Mouse (Mus musculus) limb, embryonic 13.5 days (tissue): ENCODE data around the gene Acss2. TPM values are rescaled to one million over a fixed set of nuclear protein-coding genes. Genes with fewer than 3 reads are reported as not detected.
A peak's percentile ranks its signal among the peaks of the same experiment; 100 is the strongest.

ENCODE experiments used
- ATAC-seq: fragments of 200-750 bp; cut with Nextera tagmentation; 2 replicates; pipeline ENCODE4 v1.8.0; 2017; ENCODE audit warnings: low read depth, moderate number of reproducible peaks, moderate TSS enrichment; ENCODE audit not compliant: low FRiP score
- H3K27ac ChIP-seq: fragments of 300-500 bp; sonication (generic); 2 replicates; pipeline ENCODE4 v1.5.1; 2015; ENCODE audit warnings: inconsistent platforms, mild to moderate bottlenecking, moderate library complexity
- H3K27me3 ChIP-seq: fragments of 300-500 bp; sonication (generic); 2 replicates; pipeline ENCODE4 v1.6.1; 2015; ENCODE audit warnings: mild to moderate bottlenecking, inconsistent platforms
- H3K36me3 ChIP-seq: fragments of 300-500 bp; sonication (generic); 2 replicates; pipeline ENCODE4 v1.6.1; 2015; ENCODE audit warnings: inconsistent platforms, mild to moderate bottlenecking, moderate library complexity
- H3K4me1 ChIP-seq: fragments of 300-500 bp; sonication (generic); 2 replicates; pipeline ENCODE4 v1.6.1; 2015; ENCODE audit warnings: inconsistent platforms
- H3K4me2 ChIP-seq: fragments of 300-500 bp; sonication (generic); replicated peaks from 2 replicates; pipeline ENCODE4 v1.6.1; 2015; ENCODE audit warnings: inconsistent platforms, mild to moderate bottlenecking, moderate library complexity
- H3K4me3 ChIP-seq: fragments of 300-500 bp; sonication (generic); 2 replicates; pipeline ENCODE4 v1.5.1; 2015; ENCODE audit warnings: moderate library complexity, mild to moderate bottlenecking, inconsistent platforms
- H3K9ac ChIP-seq: fragments of 300-500 bp; sonication (generic); 2 replicates; pipeline ENCODE4 v1.6.1; 2015; ENCODE audit warnings: mild to moderate bottlenecking, inconsistent platforms
- H3K9me3 ChIP-seq: fragments of 300-500 bp; sonication (generic); 2 replicates; pipeline ENCODE4 v1.6.1; 2016; ENCODE audit warnings: inconsistent platforms
- WGBS: fragments of 180-500 bp; shearing (Covaris S2); methylation state at CpG from one replicate; pipeline ENCODE4 v1.1.7; 2015; 5-methylcytosine and 5-hydroxymethylcytosine counted together
- polyA plus RNA-seq: library from polyadenylated mRNA; unstranded; fragments of >200 nt; fragmentation: Nextera tagmentation; extraction: Ambion mirVana; gene quantifications from 2 replicates; pipeline ENCODE4 v1.2.1, GENCODE M21; 2015

Acss2 gene
- polyA plus RNA-seq, 1 experiment from 2014 or later = 13.2 TPM

GRCm38 (mm10) chr2:155582384-155582995, 64.7 kb downstream of the Acss2 start:
- Histone ChIP-seq H3K36me3 (peaks cover 3% of the 10 kb centered on the region; the same call in 1 of the 2 replicates), H3K9me3 (no peaks in the 10 kb centered on the region), H3K9ac (no peak overlapping the region), H3K4me1 (no peaks in the 10 kb centered on the region), H3K4me2 (no peak overlapping the region), H3K4me3 (no peak overlapping the region), H3K27ac (no peak overlapping the region), H3K27me3 (no peaks in the 10 kb centered on the region)
- WGBS = 69% methylated on average over 4 of the region's 4 CpGs
- no peak for ATAC-seq

- Histone ChIP-seq H3K27me3 (no peaks in the 10 kb centered on the region), H3K36me3 (peaks cover 3% of the 10 kb centered on the region; the same call in 1 of the 2 replicates), H3K4me2 (no peak overlapping the region), H3K9me3 (no peaks in the 10 kb centered on the region), H3K4me3 (no peak overlapping the region), H3K4me1 (no peaks in the 10 kb centered on the region), H3K9ac (no peak overlapping the region), H3K27ac (no peak overlapping the region)
- WGBS = 86% methylated on average over 5 of the region's 5 CpGs
- no peak for ATAC-seq
Measured at GRCm38 (mm10) chr2:155582996-155583395, 65.2 kb downstream of the Acss2 start.

GRCm38 (mm10) chr2:155583927-155584530, 66.3 kb downstream of the Acss2 start:
- 42% methylated on average over 5 of the region's 5 CpGs for WGBS
- H3K4me1 ChIP-seq = no peaks in the 10 kb centered on the region
- H3K27me3 ChIP-seq = no peaks in the 10 kb centered on the region
- H3K27ac ChIP-seq = no peak overlapping the region
- H3K36me3 ChIP-seq = no peaks in the 10 kb centered on the region
- H3K9me3 ChIP-seq = no peaks in the 10 kb centered on the region
- 0 out of 2 replicates have a peak, but pooled peaks have one; percentile 15 for ATAC-seq
- H3K4me2 ChIP-seq = no peak overlapping the region
- H3K9ac ChIP-seq = no peak overlapping the region
- no peak overlapping the region for H3K4me3 ChIP-seq

- H3K27me3 ChIP-seq = no peaks in the 10 kb centered on the region
- H3K9me3 ChIP-seq = no peaks in the 10 kb centered on the region
- no peaks in the 10 kb centered on the region for H3K4me1 ChIP-seq
- WGBS = 92% methylated on average over 9 of the region's 9 CpGs
- ATAC-seq = no peak
- no peak overlapping the region for H3K4me2 ChIP-seq
- no peak overlapping the region for H3K27ac ChIP-seq
- no peak overlapping the region for H3K4me3 ChIP-seq
- no peak overlapping the region for H3K9ac ChIP-seq
- no peaks in the 10 kb centered on the region for H3K36me3 ChIP-seq
Measured at GRCm38 (mm10) chr2:155585082-155585481, 67.3 kb downstream of the Acss2 start.

GRCm38 (mm10) chr2:155585486-155585885, 67.7 kb downstream of the Acss2 start:
- Histone ChIP-seq H3K9me3 (no peaks in the 10 kb centered on the region), H3K4me3 (no peak overlapping the region)
- WGBS = 73% methylated on average over 10 of the region's 10 CpGs

GRCm38 (mm10) chr2:155588136-155588535, 70.4 kb downstream of the Acss2 start:
- H3K9ac ChIP-seq = no peak overlapping the region

More at GRCm38 (mm10) chr2:155585486-155585885, 67.7 kb downstream of the Acss2 start:
- no peak for ATAC-seq
- Histone ChIP-seq H3K27me3 (no peaks in the 10 kb centered on the region), H3K27ac (no peak overlapping the region), H3K4me1 (no peaks in the 10 kb centered on the region), H3K4me2 (no peak overlapping the region), H3K9ac (no peak overlapping the region), H3K36me3 (no peaks in the 10 kb centered on the region)

GRCm38 (mm10) chr2:155589521-155589920, 71.8 kb downstream of the Acss2 start:
- H3K4me2 ChIP-seq = no peak overlapping the region
- H3K27me3 ChIP-seq = no peaks in the 10 kb centered on the region
- H3K4me3 ChIP-seq = no peak overlapping the region
- H3K9me3 ChIP-seq = no peaks in the 10 kb centered on the region
- no peak overlapping the region for H3K27ac ChIP-seq
- ATAC-seq = no peak
- no peak overlapping the region for H3K9ac ChIP-seq
- no peaks in the 10 kb centered on the region for H3K36me3 ChIP-seq
- 77% methylated on average over 6 of the region's 6 CpGs for WGBS
- peaks cover 14% of the 10 kb centered on the region for H3K4me1 ChIP-seq

More at GRCm38 (mm10) chr2:155588136-155588535, 70.4 kb downstream of the Acss2 start:
- H3K4me3 ChIP-seq = no peak overlapping the region
- WGBS = 75% methylated on average over 3 of the region's 3 CpGs
- H3K36me3 ChIP-seq = no peaks in the 10 kb centered on the region
- no peaks in the 10 kb centered on the region for H3K9me3 ChIP-seq
- H3K27me3 ChIP-seq = no peaks in the 10 kb centered on the region
- ATAC-seq = no peak
- H3K27ac ChIP-seq = no peak overlapping the region
- H3K4me1 ChIP-seq = peaks cover 13% of the 10 kb centered on the region
- no peak overlapping the region for H3K4me2 ChIP-seq

GRCm38 (mm10) chr2:155590876-155591275, 73.1 kb downstream of the Acss2 start:
- Histone ChIP-seq H3K4me3 (no peak overlapping the region), H3K9me3 (no peaks in the 10 kb centered on the region), H3K4me2 (no peak overlapping the region), H3K4me1 (peaks cover 14% of the 10 kb centered on the region), H3K27ac (no peak overlapping the region), H3K27me3 (0 out of 2 replicates have a peak, but pooled peaks cover 1% of the 10 kb centered on the region), H3K36me3 (no peaks in the 10 kb centered on the region), H3K9ac (0 out of 2 replicates have a peak overlapping the region, but pooled peaks have one; percentile 76)
- 88% methylated on average over 2 of the region's 2 CpGs for WGBS
- ATAC-seq = no peak

GRCm38 (mm10) chr2:155591676-155592075, 73.9 kb downstream of the Acss2 start:
- H3K4me3 ChIP-seq = peak overlapping the region; percentile 56
- peak overlapping the region; percentile 72 for H3K27ac ChIP-seq
- 6% methylated on average over 6 of the region's 6 CpGs for WGBS
- no peaks in the 10 kb centered on the region for H3K9me3 ChIP-seq
- ATAC-seq = no peak
- H3K27me3 ChIP-seq = 0 out of 2 replicates have a peak, but pooled peaks cover 4% of the 10 kb centered on the region
- H3K36me3 ChIP-seq = no peaks in the 10 kb centered on the region
- H3K9ac ChIP-seq = peak overlapping the region; percentile 76
- peaks cover 17% of the 10 kb centered on the region for H3K4me1 ChIP-seq
- H3K4me2 ChIP-seq = peak overlapping the region; percentile 74

GRCm38 (mm10) chr2:155592137-155592853, 74.5 kb downstream of the Acss2 start, which contains the start of gene Gss:
Gene Gss (minus strand): TSS chr2:155592810.
- under 1% methylated on average over 53 of the region's 53 CpGs for WGBS
- peaks cover 23% of the 10 kb centered on the region for H3K4me1 ChIP-seq
- H3K4me2 ChIP-seq = peak within 1 kb of the TSS; percentile 74
- H3K9me3 ChIP-seq = no peaks in the 10 kb centered on the region
- 0 out of 2 replicates have a peak, but pooled peaks cover 4% of the 10 kb centered on the region for H3K27me3 ChIP-seq
- peak within 1 kb of the TSS; percentile 56 for H3K4me3 ChIP-seq
- H3K27ac ChIP-seq = peak within 1 kb of the TSS; percentile 72
- no peaks in the 10 kb centered on the region for H3K36me3 ChIP-seq
- peak within 1 kb of the TSS; percentile 76 for H3K9ac ChIP-seq
- ATAC-seq = peak; percentile 91

GRCm38 (mm10) chr2:155592854-155593283, 75.1 kb downstream of the Acss2 start:
- Histone ChIP-seq H3K36me3 (no peaks in the 10 kb centered on the region), H3K27ac (no peak overlapping the region), H3K9me3 (no peaks in the 10 kb centered on the region), H3K9ac (peak overlapping the region; percentile 75), H3K4me2 (peak overlapping the region; percentile 74), H3K27me3 (0 out of 2 replicates have a peak, but pooled peaks cover 4% of the 10 kb centered on the region), H3K4me1 (peaks cover 23% of the 10 kb centered on the region), H3K4me3 (peak overlapping the region; percentile 56)
- ATAC-seq = no peak
- 0% methylated on average over 9 of the region's 9 CpGs for WGBS

GRCm38 (mm10) chr2:155595516-155595915, 77.8 kb downstream of the Acss2 start:
- Histone ChIP-seq H3K4me2 (no peak overlapping the region), H3K9me3 (no peaks in the 10 kb centered on the region), H3K27me3 (0 out of 2 replicates have a peak, but pooled peaks cover 4% of the 10 kb centered on the region), H3K4me3 (no peak overlapping the region), H3K36me3 (no peaks in the 10 kb centered on the region), H3K4me1 (peaks cover 23% of the 10 kb centered on the region), H3K9ac (no peak overlapping the region), H3K27ac (no peak overlapping the region)
- no peak for ATAC-seq
- 77% methylated on average over 6 of the region's 6 CpGs for WGBS
